Mouse (Mus musculus): ENCODE data around the gene Nkx1-2. TPM values are rescaled to one million over a fixed set of nuclear protein-coding genes. Genes with fewer than 3 reads are reported as not detected.

The Nkx1-2 gene
- polyA plus RNA-seq, 1 experiment from 2014 or later = not detected

- no peaks in the 10 kb centered on the region for H3K27me3 ChIP-seq (ENCODE audit: control insufficient read depth, insufficient read depth, low read length)
- 7% methylated on average over 44 of the region's 44 CpGs for WGBS
- peak; percentile 88 for ATAC-seq (ENCODE audit: low FRiP score, low TSS enrichment)
- H3K4me3 ChIP-seq (ENCODE audit: low read length) = peak within 1 kb of the TSS; percentile 60
- H3K4me1 ChIP-seq (ENCODE audit: control insufficient read depth, insufficient read depth, low read length) = peaks cover 18% of the 10 kb centered on the region; the same call in 1 of the 2 replicates
- H3K9ac ChIP-seq (ENCODE audit: low read depth, low read length) = peak within 1 kb of the TSS; percentile 57
- no peaks in the 10 kb centered on the region for H3K36me3 ChIP-seq (ENCODE audit: control insufficient read depth, insufficient read depth, low read length)
- peak within 1 kb of the TSS; percentile 69 for H3K4me2 ChIP-seq (replicated peaks; ENCODE audit: low read depth, low read length)
- no peak within 1 kb of the TSS for H3K27ac ChIP-seq (ENCODE audit: low read depth, low read length)
- H3K9me3 ChIP-seq (ENCODE audit: control insufficient read depth, low read length) = no peaks in the 10 kb centered on the region
Observed at GRCm38 (mm10) chr7:132610468-132611318, 11.3 kb upstream of the Nkx1-2 start, which contains the start of gene Lhpp. Lhpp (plus strand) TSS chr7:132610638.

GRCm38 (mm10) chr7:132608316-132609020 lies 9.0 kb upstream of the Nkx1-2 start:
- no peak overlapping the region for H3K4me3 ChIP-seq (ENCODE audit: low read length)
- H3K4me2 ChIP-seq (replicated peaks; ENCODE audit: low read depth, low read length) = no peak overlapping the region
- ATAC-seq (ENCODE audit: low FRiP score, low TSS enrichment) = no peak
- no peak overlapping the region for H3K9ac ChIP-seq (ENCODE audit: low read depth, low read length)
- H3K4me1 ChIP-seq (ENCODE audit: control insufficient read depth, insufficient read depth, low read length) = peaks cover 10% of the 10 kb centered on the region; the same call in 1 of the 2 replicates
- no peaks in the 10 kb centered on the region for H3K36me3 ChIP-seq (ENCODE audit: control insufficient read depth, insufficient read depth, low read length)
- H3K27ac ChIP-seq (ENCODE audit: low read depth, low read length) = no peak overlapping the region
- no peaks in the 10 kb centered on the region for H3K9me3 ChIP-seq (ENCODE audit: control insufficient read depth, low read length)
- H3K27me3 ChIP-seq (ENCODE audit: control insufficient read depth, insufficient read depth, low read length) = peaks cover 7% of the 10 kb centered on the region; the same call in 1 of the 2 replicates
- WGBS = 93% methylated on average over 4 of the region's 4 CpGs

GRCm38 (mm10) chr7:132605689-132606088 lies 6.3 kb upstream of the Nkx1-2 start:
- Histone ChIP-seq H3K4me2 (replicated peaks; ENCODE audit: low read depth, low read length) (no peak overlapping the region), H3K27ac (ENCODE audit: low read depth, low read length) (no peak overlapping the region), H3K27me3 (ENCODE audit: control insufficient read depth, insufficient read depth, low read length) (peaks cover 31% of the 10 kb centered on the region), H3K9me3 (ENCODE audit: control insufficient read depth, low read length) (no peaks in the 10 kb centered on the region), H3K36me3 (ENCODE audit: control insufficient read depth, insufficient read depth, low read length) (no peaks in the 10 kb centered on the region), H3K9ac (ENCODE audit: low read depth, low read length) (no peak overlapping the region), H3K4me1 (ENCODE audit: control insufficient read depth, insufficient read depth, low read length) (0 out of 2 replicates have a peak, but pooled peaks cover 3% of the 10 kb centered on the region), H3K4me3 (ENCODE audit: low read length) (no peak overlapping the region)
- WGBS = 48% methylated on average over 5 of the region's 5 CpGs
- no peak for ATAC-seq (ENCODE audit: low FRiP score, low TSS enrichment)

GRCm38 (mm10) chr7:132604720-132605119 lies 5.3 kb upstream of the Nkx1-2 start:
- 90% methylated on average over 4 of the region's 4 CpGs for WGBS

GRCm38 (mm10) chr7:132600926-132601325 lies 1.5 kb upstream of the Nkx1-2 start:
- Histone ChIP-seq H3K4me1 (ENCODE audit: control insufficient read depth, insufficient read depth, low read length) (peaks cover 15% of the 10 kb centered on the region), H3K9me3 (ENCODE audit: control insufficient read depth, low read length) (no peaks in the 10 kb centered on the region), H3K4me3 (ENCODE audit: low read length) (no peak overlapping the region), H3K27ac (ENCODE audit: low read depth, low read length) (no peak overlapping the region), H3K4me2 (replicated peaks; ENCODE audit: low read depth, low read length) (no peak overlapping the region), H3K27me3 (ENCODE audit: control insufficient read depth, insufficient read depth, low read length) (peaks cover 78% of the 10 kb centered on the region), H3K9ac (ENCODE audit: low read depth, low read length) (no peak overlapping the region), H3K36me3 (ENCODE audit: control insufficient read depth, insufficient read depth, low read length) (no peaks in the 10 kb centered on the region)
- ATAC-seq (ENCODE audit: low FRiP score, low TSS enrichment) = no peak
- WGBS = 11% methylated on average over 8 of the region's 8 CpGs

More at GRCm38 (mm10) chr7:132604720-132605119, 5.3 kb upstream of the Nkx1-2 start:
- no peak overlapping the region for H3K4me3 ChIP-seq (ENCODE audit: low read length)
- no peaks in the 10 kb centered on the region for H3K9me3 ChIP-seq (ENCODE audit: control insufficient read depth, low read length)
- no peaks in the 10 kb centered on the region for H3K36me3 ChIP-seq (ENCODE audit: control insufficient read depth, insufficient read depth, low read length)
- no peak overlapping the region for H3K27ac ChIP-seq (ENCODE audit: low read depth, low read length)
- H3K4me2 ChIP-seq (replicated peaks; ENCODE audit: low read depth, low read length) = no peak overlapping the region
- H3K27me3 ChIP-seq (ENCODE audit: control insufficient read depth, insufficient read depth, low read length) = peaks cover 41% of the 10 kb centered on the region
- peaks cover 4% of the 10 kb centered on the region; the same call in 1 of the 2 replicates for H3K4me1 ChIP-seq (ENCODE audit: control insufficient read depth, insufficient read depth, low read length)
- no peak for ATAC-seq (ENCODE audit: low FRiP score, low TSS enrichment)
- H3K9ac ChIP-seq (ENCODE audit: low read depth, low read length) = no peak overlapping the region

GRCm38 (mm10) chr7:132600026-132600425 lies 589 bp upstream of the Nkx1-2 start:
- no peak overlapping the region for H3K9ac ChIP-seq (ENCODE audit: low read depth, low read length)
- H3K4me3 ChIP-seq (ENCODE audit: low read length) = peak overlapping the region; percentile 39
- peaks cover 82% of the 10 kb centered on the region for H3K27me3 ChIP-seq (ENCODE audit: control insufficient read depth, insufficient read depth, low read length)
- H3K9me3 ChIP-seq (ENCODE audit: control insufficient read depth, low read length) = no peaks in the 10 kb centered on the region
- peaks cover 15% of the 10 kb centered on the region for H3K4me1 ChIP-seq (ENCODE audit: control insufficient read depth, insufficient read depth, low read length)
- WGBS = under 1% methylated on average over 9 of the region's 9 CpGs
- H3K4me2 ChIP-seq (replicated peaks; ENCODE audit: low read depth, low read length) = peak overlapping the region; percentile 59
- no peak for ATAC-seq (ENCODE audit: low FRiP score, low TSS enrichment)
- no peak overlapping the region for H3K27ac ChIP-seq (ENCODE audit: low read depth, low read length)
- no peaks in the 10 kb centered on the region for H3K36me3 ChIP-seq (ENCODE audit: control insufficient read depth, insufficient read depth, low read length)

- 1% methylated on average over 58 of the region's 60 CpGs for WGBS
- ATAC-seq (ENCODE audit: low FRiP score, low TSS enrichment) = 0 out of 2 replicates have a peak, but pooled peaks have one; percentile 38
- H3K27me3 ChIP-seq (ENCODE audit: control insufficient read depth, insufficient read depth, low read length) = peaks cover 69% of the 10 kb centered on the region
Observed at GRCm38 (mm10) chr7:132597251-132598041, 2.0 kb downstream of the Nkx1-2 start.

GRCm38 (mm10) chr7:132596557-132597250 lies 2.7 kb downstream of the Nkx1-2 start:
- Histone ChIP-seq H3K27me3 (ENCODE audit: control insufficient read depth, insufficient read depth, low read length) (peaks cover 62% of the 10 kb centered on the region), H3K9me3 (ENCODE audit: control insufficient read depth, low read length) (no peaks in the 10 kb centered on the region), H3K9ac (ENCODE audit: low read depth, low read length) (peak overlapping the region; percentile 38; the same call in 1 of the 2 replicates), H3K4me1 (ENCODE audit: control insufficient read depth, insufficient read depth, low read length) (peaks cover 15% of the 10 kb centered on the region), H3K4me2 (replicated peaks; ENCODE audit: low read depth, low read length) (peak overlapping the region; percentile 83), H3K27ac (ENCODE audit: low read depth, low read length) (no peak overlapping the region), H3K36me3 (ENCODE audit: control insufficient read depth, insufficient read depth, low read length) (no peaks in the 10 kb centered on the region), H3K4me3 (ENCODE audit: low read length) (peak overlapping the region; percentile 45)
- WGBS = 6% methylated on average over 26 of the region's 26 CpGs
- peak; percentile 33; the same call in 1 of the 2 replicates for ATAC-seq (ENCODE audit: low FRiP score, low TSS enrichment)

More at GRCm38 (mm10) chr7:132597251-132598041, 2.0 kb downstream of the Nkx1-2 start:
- Histone ChIP-seq H3K9me3 (ENCODE audit: control insufficient read depth, low read length) (no peaks in the 10 kb centered on the region), H3K4me2 (replicated peaks; ENCODE audit: low read depth, low read length) (peak overlapping the region; percentile 83), H3K4me1 (ENCODE audit: control insufficient read depth, insufficient read depth, low read length) (peaks cover 15% of the 10 kb centered on the region), H3K4me3 (ENCODE audit: low read length) (peak overlapping the region; percentile 45), H3K9ac (ENCODE audit: low read depth, low read length) (peak overlapping the region; percentile 38; the same call in 1 of the 2 replicates), H3K27ac (ENCODE audit: low read depth, low read length) (no peak overlapping the region), H3K36me3 (ENCODE audit: control insufficient read depth, insufficient read depth, low read length) (no peaks in the 10 kb centered on the region)

All from kidney, embryonic 14.5 days (tissue).